Mouse (Mus musculus): Measurements from ENCODE around the gene Il31ra. TPM values are rescaled to one million over a fixed set of nuclear protein-coding genes. Genes with fewer than 3 reads are reported as not detected.

The Il31ra gene
- polyA plus RNA-seq, 1 experiment = not detected

- Histone ChIP-seq H3K27me3 (ENCODE audit: control insufficient read depth, insufficient read depth, insufficient read length) (no peaks in the 10 kb centered on the region), H3ac (ENCODE audit: control insufficient read depth, insufficient read length) (no peak overlapping the region), H3K4me3 (no peak overlapping the region), H3K4me2 (ENCODE audit: low read depth) (no peak overlapping the region), H3K79me2 (ENCODE audit: control insufficient read depth, insufficient read depth) (no peaks in the 10 kb centered on the region), H3K36me3 (ENCODE audit: control insufficient read depth, insufficient read depth) (no peaks in the 10 kb centered on the region)
- TF ChIP-seq USF1 (IDR thresholded peaks at IDR 0.05; ENCODE audit: low read depth) (no peak), TCF3 (IDR thresholded peaks at IDR 0.05; ENCODE audit: insufficient read length, low read depth) (no peak), MAX (IDR thresholded peaks at IDR 0.05; ENCODE audit: low read depth) (no peak), CEBPB (IDR thresholded peaks at IDR 0.05; ENCODE audit: insufficient read depth, poor library complexity, severe bottlenecking) (no peak), MYOD1 (IDR thresholded peaks at IDR 0.05; ENCODE audit: control insufficient read depth in 1 of 3, insufficient read length in 2 of 3, low read depth in 2 of 3) (no peak), E2F4 (IDR thresholded peaks at IDR 0.05; ENCODE audit: insufficient read depth) (no peak), TCF12 (IDR thresholded peaks at IDR 0.05; ENCODE audit: insufficient read depth, poor library complexity, severe bottlenecking) (no peak), SRF (IDR thresholded peaks at IDR 0.05; ENCODE audit: control insufficient read depth, insufficient read length, low read depth) (no peak), POLR2AphosphoS2 (IDR thresholded peaks at IDR 0.05; ENCODE audit: insufficient read length, low read depth) (no peak)
These were observed 71.9 kb downstream of the Il31ra start for GRCm38 (mm10) chr13:112522261-112522660.

- Histone ChIP-seq H3K4me3 (no peak overlapping the region), H3ac (ENCODE audit: control insufficient read depth, insufficient read length) (no peak overlapping the region), H3K4me2 (ENCODE audit: low read depth) (no peak overlapping the region), H3K79me2 (ENCODE audit: control insufficient read depth, insufficient read depth) (no peaks in the 10 kb centered on the region), H3K27me3 (ENCODE audit: control insufficient read depth, insufficient read depth, insufficient read length) (no peaks in the 10 kb centered on the region), H3K36me3 (ENCODE audit: control insufficient read depth, insufficient read depth) (peaks cover 5% of the 10 kb centered on the region)
- TF ChIP-seq E2F4 (IDR thresholded peaks at IDR 0.05; ENCODE audit: insufficient read depth) (no peak), REST (IDR thresholded peaks at IDR 0.05; ENCODE audit: insufficient read depth, insufficient read length) (no peak)
These were observed 79.6 kb downstream of the Il31ra start for GRCm38 (mm10) chr13:112514546-112514945.

GRCm38 (mm10) chr13:112512824-112513223 is 81.3 kb downstream of the Il31ra start:
- Histone ChIP-seq H3K4me2 (ENCODE audit: low read depth) (no peak overlapping the region), H3K4me3 (no peak overlapping the region), H3K27me3 (ENCODE audit: control insufficient read depth, insufficient read depth, insufficient read length) (no peaks in the 10 kb centered on the region), H3ac (ENCODE audit: control insufficient read depth, insufficient read length) (no peak overlapping the region), H3K36me3 (ENCODE audit: control insufficient read depth, insufficient read depth) (peaks cover 5% of the 10 kb centered on the region), H3K79me2 (ENCODE audit: control insufficient read depth, insufficient read depth) (no peaks in the 10 kb centered on the region)
- no peak for TF ChIP-seq E2F4 (IDR thresholded peaks at IDR 0.05; ENCODE audit: insufficient read depth)
- TF ChIP-seq CEBPB (IDR thresholded peaks at IDR 0.05; ENCODE audit: insufficient read depth, poor library complexity, severe bottlenecking) = no peak
- TF ChIP-seq USF1 (IDR thresholded peaks at IDR 0.05; ENCODE audit: low read depth) = no peak
- no peak for TF ChIP-seq TCF12 (IDR thresholded peaks at IDR 0.05; ENCODE audit: insufficient read depth, poor library complexity, severe bottlenecking)
- no peak for TF ChIP-seq POLR2AphosphoS2 (IDR thresholded peaks at IDR 0.05; ENCODE audit: insufficient read length, low read depth)
- TF ChIP-seq MYOG (IDR thresholded peaks at IDR 0.05; ENCODE audit: control insufficient read depth in 1 of 3, insufficient read depth in 1 of 3, insufficient read length in 2 of 3, low read depth in 2 of 3) = no peak
- no peak for TF ChIP-seq SRF (IDR thresholded peaks at IDR 0.05; ENCODE audit: control insufficient read depth, insufficient read length, low read depth)
- no peak for TF ChIP-seq TCF3 (IDR thresholded peaks at IDR 0.05; ENCODE audit: insufficient read length, low read depth)
- no peak for TF ChIP-seq POLR2A (IDR thresholded peaks at IDR 0.05; ENCODE audit: insufficient read length, low read depth)
- TF ChIP-seq MYOD1 (IDR thresholded peaks at IDR 0.05; ENCODE audit: control insufficient read depth in 1 of 3, insufficient read length in 2 of 3, low read depth in 2 of 3) = no peak
- TF ChIP-seq REST (IDR thresholded peaks at IDR 0.05; ENCODE audit: insufficient read depth, insufficient read length) = no peak
- TF ChIP-seq MAX (IDR thresholded peaks at IDR 0.05; ENCODE audit: low read depth) = no peak

GRCm38 (mm10) chr13:112511810-112512209 is 82.3 kb downstream of the Il31ra start:
- H3K27me3 ChIP-seq (ENCODE audit: control insufficient read depth, insufficient read depth, insufficient read length) = no peaks in the 10 kb centered on the region
- no peak overlapping the region for H3K4me3 ChIP-seq
- peaks cover 7% of the 10 kb centered on the region for H3K36me3 ChIP-seq (ENCODE audit: control insufficient read depth, insufficient read depth)
- peak; percentile 59 for TF ChIP-seq POLR2AphosphoS2 (IDR thresholded peaks at IDR 0.05; ENCODE audit: insufficient read length, low read depth)
- TF ChIP-seq SRF (IDR thresholded peaks at IDR 0.05; ENCODE audit: control insufficient read depth, insufficient read length, low read depth) = no peak
- no peak overlapping the region for H3ac ChIP-seq (ENCODE audit: control insufficient read depth, insufficient read length)
- no peaks in the 10 kb centered on the region for H3K79me2 ChIP-seq (ENCODE audit: control insufficient read depth, insufficient read depth)
- no peak overlapping the region for H3K4me2 ChIP-seq (ENCODE audit: low read depth)

GRCm38 (mm10) chr13:112511261-112511660 is 82.9 kb downstream of the Il31ra start:
- no peaks in the 10 kb centered on the region for H3K79me2 ChIP-seq (ENCODE audit: control insufficient read depth, insufficient read depth)
- H3K36me3 ChIP-seq (ENCODE audit: control insufficient read depth, insufficient read depth) = peaks cover 12% of the 10 kb centered on the region
- H3ac ChIP-seq (ENCODE audit: control insufficient read depth, insufficient read length) = no peak overlapping the region
- no peaks in the 10 kb centered on the region for H3K27me3 ChIP-seq (ENCODE audit: control insufficient read depth, insufficient read depth, insufficient read length)
- no peak overlapping the region for H3K4me3 ChIP-seq
- no peak overlapping the region for H3K4me2 ChIP-seq (ENCODE audit: low read depth)
- no peak for TF ChIP-seq MYOD1 (IDR thresholded peaks at IDR 0.05; ENCODE audit: control insufficient read depth in 1 of 3, insufficient read length in 2 of 3, low read depth in 2 of 3)
- TF ChIP-seq E2F4 (IDR thresholded peaks at IDR 0.05; ENCODE audit: insufficient read depth) = no peak
- no peak for TF ChIP-seq USF1 (IDR thresholded peaks at IDR 0.05; ENCODE audit: low read depth)
- no peak for TF ChIP-seq TCF3 (IDR thresholded peaks at IDR 0.05; ENCODE audit: insufficient read length, low read depth)
- no peak for TF ChIP-seq MAX (IDR thresholded peaks at IDR 0.05; ENCODE audit: low read depth)
- TF ChIP-seq CEBPB (IDR thresholded peaks at IDR 0.05; ENCODE audit: insufficient read depth, poor library complexity, severe bottlenecking) = no peak
- TF ChIP-seq SRF (IDR thresholded peaks at IDR 0.05; ENCODE audit: control insufficient read depth, insufficient read length, low read depth) = no peak
- TF ChIP-seq POLR2AphosphoS2 (IDR thresholded peaks at IDR 0.05; ENCODE audit: insufficient read length, low read depth) = no peak
- TF ChIP-seq TCF12 (IDR thresholded peaks at IDR 0.05; ENCODE audit: insufficient read depth, poor library complexity, severe bottlenecking) = no peak
- TF ChIP-seq REST (IDR thresholded peaks at IDR 0.05; ENCODE audit: insufficient read depth, insufficient read length) = no peak
- TF ChIP-seq POLR2A (IDR thresholded peaks at IDR 0.05; ENCODE audit: insufficient read length, low read depth) = no peak
- no peak for TF ChIP-seq MYOG (IDR thresholded peaks at IDR 0.05; ENCODE audit: control insufficient read depth in 1 of 3, insufficient read depth in 1 of 3, insufficient read length in 2 of 3, low read depth in 2 of 3)
